Mouse (Mus musculus) ES-E14 (cell line): Measurements from ENCODE around the gene Dnajc13. TPM values are rescaled to one million over a fixed set of nuclear protein-coding genes. Genes with fewer than 3 reads are reported as not detected.

Experiments used
- DNase-seq: peaks from one replicate; pipeline ENCODE4 v3.0.0-alpha.2; 2013; ENCODE audit warnings: low read depth, low spot score
- H3K27ac ChIP-seq: 2 replicates; pipeline ENCODE4 v1.5.1; 2012; ENCODE audit warnings: low read depth, mild to moderate bottlenecking, low read length, moderate library complexity, mixed read lengths; ENCODE audit not compliant: poor library complexity, insufficient read depth, severe bottlenecking
- H3K36me3 ChIP-seq: 2 replicates; pipeline ENCODE4 v1.6.1; 2012; ENCODE audit warnings: mild to moderate bottlenecking, low read length, moderate library complexity, mixed read lengths; ENCODE audit not compliant: control insufficient read depth, poor library complexity, insufficient read depth, severe bottlenecking
- H3K4me1 ChIP-seq, 2 experiments: fragments of 150-350 bp in 1 of 2; sonication (generic) in 1 of 2; 2 replicates each; pipeline ENCODE4 v1.6.1; 2012; ENCODE audit warnings: low read length in 2 of 2, mild to moderate bottlenecking in 1 of 2, mixed read lengths in 1 of 2; ENCODE audit not compliant: control insufficient read depth in 2 of 2, insufficient read depth in 2 of 2, poor library complexity in 1 of 2
- H3K4me3 ChIP-seq, 2 experiments: fragments of 150-350 bp in 1 of 2; sonication (generic) in 1 of 2; 2 replicates each; pipeline ENCODE4 v1.5.1; 2012; ENCODE audit warnings: low read length in 2 of 2, low read depth in 1 of 2, mild to moderate bottlenecking in 1 of 2, mixed read lengths in 1 of 2; ENCODE audit not compliant: insufficient read depth in 1 of 2, poor library complexity in 1 of 2, severe bottlenecking in 1 of 2
- H3K9ac ChIP-seq: 2 replicates; pipeline ENCODE4 v1.6.1; 2012; ENCODE audit warnings: low read depth, mild to moderate bottlenecking, low read length, mixed read lengths; ENCODE audit not compliant: poor library complexity, insufficient read depth, severe bottlenecking
- H3K9me3 ChIP-seq: fragments of 150-350 bp; sonication (generic); 2 replicates; pipeline ENCODE4 v1.6.1; 2012; ENCODE audit warnings: low read depth, mild to moderate bottlenecking, low read length; ENCODE audit not compliant: control insufficient read depth, insufficient read depth
- CHD2 ChIP-seq: IDR thresholded peaks from 2 replicates; pipeline ENCODE4 v1.6.1; 2014; ENCODE audit warnings: mild to moderate bottlenecking, low read depth, low read length, inconsistent platforms
- HCFC1 ChIP-seq: IDR thresholded peaks from 2 replicates; pipeline ENCODE4 v1.6.1; 2012; ENCODE audit warnings: low read length, inconsistent platforms, borderline replicate concordance; ENCODE audit not compliant: insufficient read depth
- MAFK ChIP-seq: IDR thresholded peaks from 2 replicates; pipeline ENCODE4 v1.6.1; 2014; ENCODE audit warnings: mild to moderate bottlenecking, low read depth, low read length, inconsistent platforms; ENCODE audit not compliant: insufficient read depth
- ZC3H11A ChIP-seq: IDR thresholded peaks from 2 replicates; pipeline ENCODE4 v1.6.1; 2012; ENCODE audit warnings: low read depth, mild to moderate bottlenecking, inconsistent platforms, low read length, borderline replicate concordance
- ZNF384 ChIP-seq: IDR thresholded peaks from 2 replicates; pipeline ENCODE4 v1.6.1; 2012; ENCODE audit warnings: low read depth, low read length, inconsistent platforms
- in situ Hi-C, 2 experiments: fragments of 600-800 bp; cut with MboI; formaldehyde crosslinking; loops; one replicate each; pipeline ENCODE4 v1.15.1; 2025; ENCODE audit warnings: low sequenced_read_pairs in 2 of 2, inconsistent platforms in 1 of 2; ENCODE audit not compliant: unreplicated experiment in 2 of 2
- total RNA-seq: library from RNA; depleted of rRNA; stranded (reverse); fragments of 300-350 nt; gene quantifications from 2 replicates; pipeline ENCODE4 v1.2.3, GENCODE M21; 2012

The Dnajc13 gene
- total RNA-seq, 1 experiment: 72.3 TPM

DNA sequence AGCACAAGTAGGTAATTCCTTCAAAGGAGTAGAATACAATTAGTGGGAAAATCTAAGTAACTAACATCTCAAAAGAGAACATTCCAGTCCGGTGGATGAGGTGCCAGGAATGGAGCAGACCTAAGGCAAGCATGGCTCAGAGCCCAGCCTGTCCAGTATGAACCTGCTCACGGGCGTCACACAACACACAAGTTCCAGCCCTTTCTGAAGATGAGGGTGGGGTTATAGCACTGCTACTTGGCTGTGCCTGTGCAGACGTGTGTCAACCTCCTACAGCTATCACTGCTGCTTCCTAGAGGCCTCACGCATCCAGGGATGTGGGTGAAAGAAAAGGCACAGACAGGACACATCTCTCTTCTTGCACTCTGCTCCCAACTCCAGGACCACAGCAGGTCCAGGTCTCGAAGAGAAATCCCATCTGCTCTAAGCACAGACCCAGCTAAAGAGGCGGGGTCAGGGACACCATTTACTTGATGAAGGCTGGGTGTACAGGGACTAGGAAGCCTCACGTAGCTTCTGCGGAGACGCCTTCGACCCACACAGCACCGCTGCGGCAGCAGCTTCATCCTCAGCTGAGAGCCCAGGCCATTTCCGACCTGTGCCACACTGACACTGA lies 107.5 kb downstream of the Dnajc13 start:
- in situ Hi-C loops: no loop called here
- peaks cover 0 to 1% of the 10 kb centered on the region in 2 experiments; a peak in 2 of 4 replicates for H3K4me1 ChIP-seq
- H3K9ac ChIP-seq: no peak overlapping the region
- TF ChIP-seq ZC3H11A: no peak
- no peak for TF ChIP-seq MAFK
- no peak for TF ChIP-seq HCFC1
- TF ChIP-seq CHD2: no peak
- no peak for TF ChIP-seq ZNF384
- no peak overlapping the region for H3K4me3 ChIP-seq
- H3K36me3 ChIP-seq: peaks cover 49% of the 10 kb centered on the region
- DNase-seq: no peak
- H3K9me3 ChIP-seq: no peaks in the 10 kb centered on the region
- H3K27ac ChIP-seq: no peak overlapping the region

DNA sequence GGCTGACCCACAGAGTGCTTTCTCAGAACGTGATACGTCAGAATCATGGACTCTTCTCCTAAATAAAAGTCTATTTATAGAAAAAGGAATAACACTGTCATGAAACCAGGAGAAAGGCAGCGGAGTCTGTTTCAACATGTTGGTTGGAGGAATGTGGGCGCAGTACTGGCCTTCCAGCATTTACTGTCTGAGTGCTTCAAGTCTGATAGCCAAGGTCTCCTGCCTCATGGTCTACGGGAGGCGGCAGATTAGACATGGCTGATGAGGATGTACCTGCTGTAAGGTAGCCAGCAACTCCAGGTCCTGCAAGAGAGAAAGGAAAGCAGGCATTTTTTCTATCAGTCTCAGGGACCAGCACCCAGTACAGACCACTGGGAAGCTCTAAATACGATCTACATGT lies 110.6 kb downstream of the Dnajc13 start:
- H3K4me3 ChIP-seq: no peak overlapping the region
- peaks cover 0 to 1% of the 10 kb centered on the region in 2 experiments; a peak in 2 of 4 replicates for H3K4me1 ChIP-seq
- H3K9ac ChIP-seq: no peak overlapping the region
- peaks cover 32% of the 10 kb centered on the region for H3K36me3 ChIP-seq
- no peak for TF ChIP-seq HCFC1
- TF ChIP-seq ZNF384: no peak
- no peak for TF ChIP-seq CHD2
- no peak for DNase-seq
- H3K27ac ChIP-seq: no peak overlapping the region
- in situ Hi-C loops: no loop called here
- H3K9me3 ChIP-seq: no peaks in the 10 kb centered on the region

DNA sequence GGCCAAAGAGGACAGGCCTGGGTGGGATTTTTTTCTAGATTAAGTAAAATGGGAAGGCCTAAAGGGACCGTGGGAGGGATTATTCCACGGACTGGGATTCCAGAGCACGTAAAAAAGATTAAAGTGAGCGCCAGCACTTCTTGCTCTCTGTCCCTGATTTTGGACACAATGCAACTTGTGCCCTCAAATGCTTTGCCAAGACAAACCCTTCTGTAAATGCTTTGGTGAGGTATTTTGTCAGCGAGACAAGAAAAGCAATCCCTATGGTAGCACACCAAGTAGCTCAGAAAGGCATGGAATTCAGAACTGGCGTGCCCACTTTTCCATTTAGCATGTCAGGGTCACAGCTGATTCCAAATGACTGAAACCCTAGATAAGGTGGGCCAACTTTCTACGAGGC lies 113.8 kb downstream of the Dnajc13 start:
- no peak overlapping the region for H3K4me3 ChIP-seq
- H3K9me3 ChIP-seq: no peaks in the 10 kb centered on the region
- H3K9ac ChIP-seq: no peak overlapping the region
- DNase-seq: no peak
- peaks cover 18% of the 10 kb centered on the region for H3K36me3 ChIP-seq
- no peak overlapping the region for H3K27ac ChIP-seq
- peaks cover 2 to 3% of the 10 kb centered on the region in 2 experiments; a peak in 3 of 4 replicates for H3K4me1 ChIP-seq
- TF ChIP-seq MAFK (no peak), HCFC1 (no peak), ZC3H11A (no peak), ZNF384 (no peak), CHD2 (no peak)
- in situ Hi-C loops: no loop called here

DNA sequence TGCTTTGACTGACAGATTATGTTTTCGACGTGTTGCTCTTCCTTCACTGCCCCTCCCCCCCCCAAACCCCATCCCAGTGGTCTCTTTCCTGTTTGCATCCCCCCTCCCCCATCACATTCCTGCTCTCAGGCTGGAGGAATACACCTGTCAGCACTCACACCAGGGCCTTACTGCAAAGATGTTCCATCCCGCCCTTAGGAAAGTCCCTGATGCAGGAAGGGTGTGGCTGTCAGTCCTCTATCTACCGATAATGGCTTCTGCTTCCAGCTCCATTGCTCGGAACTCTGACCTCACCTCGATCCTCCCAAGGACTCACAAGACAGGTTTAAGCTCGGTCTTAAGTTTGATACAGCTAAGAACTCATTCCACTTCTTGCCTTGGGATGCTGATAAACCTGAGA lies 116.0 kb downstream of the Dnajc13 start:
- TF ChIP-seq HCFC1 (no peak), MAFK (no peak), ZC3H11A (no peak)
- in situ Hi-C loops: no loop called here
- H3K4me3 ChIP-seq: no peak overlapping the region
- H3K9ac ChIP-seq: no peak overlapping the region
- peaks cover 2 to 3% of the 10 kb centered on the region in 2 experiments; a peak in 3 of 4 replicates for H3K4me1 ChIP-seq
- no peak overlapping the region for H3K27ac ChIP-seq
- DNase-seq: no peak
- no peaks in the 10 kb centered on the region for H3K9me3 ChIP-seq
- H3K36me3 ChIP-seq: peaks cover 4% of the 10 kb centered on the region; the same call in 1 of the 2 replicates
